Mouse (Mus musculus) ES-E14 (cell line): ENCODE measurements at regions not wholly inside any gene's neighbourhood (a gene's known extent, or its start where the extent isn't known, plus 50 kb on each side); places are given as distances from the start of the nearest gene placed in this dataset.

Source experiments
- DNase-seq: peaks from one replicate; pipeline ENCODE4 v3.0.0-alpha.2; 2013; ENCODE audit warnings: low read depth, low spot score
- H3K27ac ChIP-seq: 2 replicates; pipeline ENCODE4 v1.5.1; 2012; ENCODE audit warnings: low read depth, mild to moderate bottlenecking, low read length, moderate library complexity, mixed read lengths; ENCODE audit not compliant: poor library complexity, insufficient read depth, severe bottlenecking
- H3K36me3 ChIP-seq: 2 replicates; pipeline ENCODE4 v1.6.1; 2012; ENCODE audit warnings: mild to moderate bottlenecking, low read length, moderate library complexity, mixed read lengths; ENCODE audit not compliant: control insufficient read depth, poor library complexity, insufficient read depth, severe bottlenecking
- H3K4me1 ChIP-seq, 2 experiments: fragments of 150-350 bp in 1 of 2; sonication (generic) in 1 of 2; 2 replicates each; pipeline ENCODE4 v1.6.1; 2012; ENCODE audit warnings: low read length in 2 of 2, mild to moderate bottlenecking in 1 of 2, mixed read lengths in 1 of 2; ENCODE audit not compliant: control insufficient read depth in 2 of 2, insufficient read depth in 2 of 2, poor library complexity in 1 of 2
- H3K4me3 ChIP-seq, 2 experiments: fragments of 150-350 bp in 1 of 2; sonication (generic) in 1 of 2; 2 replicates each; pipeline ENCODE4 v1.5.1; 2012; ENCODE audit warnings: low read length in 2 of 2, low read depth in 1 of 2, mild to moderate bottlenecking in 1 of 2, mixed read lengths in 1 of 2; ENCODE audit not compliant: insufficient read depth in 1 of 2, poor library complexity in 1 of 2, severe bottlenecking in 1 of 2
- H3K9ac ChIP-seq: 2 replicates; pipeline ENCODE4 v1.6.1; 2012; ENCODE audit warnings: low read depth, mild to moderate bottlenecking, low read length, mixed read lengths; ENCODE audit not compliant: poor library complexity, insufficient read depth, severe bottlenecking
- H3K9me3 ChIP-seq: fragments of 150-350 bp; sonication (generic); 2 replicates; pipeline ENCODE4 v1.6.1; 2012; ENCODE audit warnings: low read depth, mild to moderate bottlenecking, low read length; ENCODE audit not compliant: control insufficient read depth, insufficient read depth
- CHD2 ChIP-seq: IDR thresholded peaks from 2 replicates; pipeline ENCODE4 v1.6.1; 2014; ENCODE audit warnings: mild to moderate bottlenecking, low read depth, low read length, inconsistent platforms
- HCFC1 ChIP-seq: IDR thresholded peaks from 2 replicates; pipeline ENCODE4 v1.6.1; 2012; ENCODE audit warnings: low read length, inconsistent platforms, borderline replicate concordance; ENCODE audit not compliant: insufficient read depth
- MAFK ChIP-seq: IDR thresholded peaks from 2 replicates; pipeline ENCODE4 v1.6.1; 2014; ENCODE audit warnings: mild to moderate bottlenecking, low read depth, low read length, inconsistent platforms; ENCODE audit not compliant: insufficient read depth
- ZC3H11A ChIP-seq: IDR thresholded peaks from 2 replicates; pipeline ENCODE4 v1.6.1; 2012; ENCODE audit warnings: low read depth, mild to moderate bottlenecking, inconsistent platforms, low read length, borderline replicate concordance
- ZNF384 ChIP-seq: IDR thresholded peaks from 2 replicates; pipeline ENCODE4 v1.6.1; 2012; ENCODE audit warnings: low read depth, low read length, inconsistent platforms
- in situ Hi-C, 2 experiments: fragments of 600-800 bp; cut with MboI; formaldehyde crosslinking; loops; one replicate each; pipeline ENCODE4 v1.15.1; 2025; ENCODE audit warnings: low sequenced_read_pairs in 2 of 2, inconsistent platforms in 1 of 2; ENCODE audit not compliant: unreplicated experiment in 2 of 2

- in situ Hi-C loops, result no loop called here
- Histone ChIP-seq H3K4me3 (no peak overlapping the region), H3K9me3 (no peaks in the 10 kb centered on the region), H3K9ac (no peak overlapping the region), H3K36me3 (no peaks in the 10 kb centered on the region), H3K4me1 (peaks cover 0 to 7% of the 10 kb centered on the region in 2 experiments; a peak in 2 of 4 replicates), H3K27ac (no peak overlapping the region)
- no peak for DNase-seq
- TF ChIP-seq CHD2 (no peak), ZNF384 (no peak), HCFC1 (no peak), MAFK (no peak), ZC3H11A (no peak)
These were observed 70.2 kb upstream of the Aldh1a3 start for GRCm38 (mm10) chr7:66497480-66497879.

GRCm38 (mm10) chr7:66493216-66493885, 66.0 kb upstream of the Aldh1a3 start:
- Histone ChIP-seq H3K4me3 (no peak overlapping the region), H3K9ac (no peak overlapping the region), H3K27ac (no peak overlapping the region), H3K9me3 (no peaks in the 10 kb centered on the region), H3K36me3 (no peaks in the 10 kb centered on the region), H3K4me1 (peaks cover 0 to 17% of the 10 kb centered on the region in 2 experiments; a peak in 2 of 4 replicates)
- in situ Hi-C loops, result no loop called here
- TF ChIP-seq ZC3H11A (no peak), MAFK (no peak), ZNF384 (no peak), HCFC1 (no peak), CHD2 (no peak)
- peak; percentile 71 for DNase-seq

- in situ Hi-C loops, result no loop called here
- Histone ChIP-seq H3K27ac (no peak overlapping the region), H3K9ac (no peak overlapping the region), H3K9me3 (no peaks in the 10 kb centered on the region), H3K4me1 (peaks cover 0 to 17% of the 10 kb centered on the region in 2 experiments; a peak in 2 of 4 replicates), H3K4me3 (no peak overlapping the region), H3K36me3 (no peaks in the 10 kb centered on the region)
- no peak for DNase-seq
- TF ChIP-seq ZC3H11A, result no peak
These were observed 65.4 kb upstream of the Aldh1a3 start for GRCm38 (mm10) chr7:66492748-66493147.

GRCm38 (mm10) chr7:66491501-66491900, 64.2 kb upstream of the Aldh1a3 start:
- Histone ChIP-seq H3K9me3 (no peaks in the 10 kb centered on the region), H3K36me3 (no peaks in the 10 kb centered on the region), H3K4me3 (no peak overlapping the region), H3K9ac (no peak overlapping the region), H3K27ac (no peak overlapping the region), H3K4me1 (peaks cover 0 to 17% of the 10 kb centered on the region in 2 experiments; a peak in 2 of 4 replicates)
- in situ Hi-C loops, result no loop called here
- no peak for DNase-seq
- TF ChIP-seq ZNF384 (no peak), ZC3H11A (no peak), CHD2 (no peak)

- no peak for DNase-seq
- Histone ChIP-seq H3K27ac (no peak overlapping the region), H3K36me3 (no peaks in the 10 kb centered on the region), H3K4me3 (no peak overlapping the region), H3K9me3 (no peaks in the 10 kb centered on the region), H3K4me1 (peaks cover 0 to 17% of the 10 kb centered on the region in 2 experiments; a peak in 2 of 4 replicates), H3K9ac (no peak overlapping the region)
- in situ Hi-C loops, result no loop called here
- TF ChIP-seq ZC3H11A (no peak), MAFK (no peak), HCFC1 (no peak), ZNF384 (no peak), CHD2 (no peak)
These were observed 62.8 kb upstream of the Aldh1a3 start for GRCm38 (mm10) chr7:66490073-66490472.
